Mouse (Mus musculus): ENCODE measurements around the gene Grik3. TPM values are rescaled to one million over a fixed set of nuclear protein-coding genes. Genes with fewer than 3 reads are reported as not detected.

Grik3 gene
- total RNA-seq, 2 experiments from 2014 or later, result 0.15 to 0.21 TPM

DNA sequence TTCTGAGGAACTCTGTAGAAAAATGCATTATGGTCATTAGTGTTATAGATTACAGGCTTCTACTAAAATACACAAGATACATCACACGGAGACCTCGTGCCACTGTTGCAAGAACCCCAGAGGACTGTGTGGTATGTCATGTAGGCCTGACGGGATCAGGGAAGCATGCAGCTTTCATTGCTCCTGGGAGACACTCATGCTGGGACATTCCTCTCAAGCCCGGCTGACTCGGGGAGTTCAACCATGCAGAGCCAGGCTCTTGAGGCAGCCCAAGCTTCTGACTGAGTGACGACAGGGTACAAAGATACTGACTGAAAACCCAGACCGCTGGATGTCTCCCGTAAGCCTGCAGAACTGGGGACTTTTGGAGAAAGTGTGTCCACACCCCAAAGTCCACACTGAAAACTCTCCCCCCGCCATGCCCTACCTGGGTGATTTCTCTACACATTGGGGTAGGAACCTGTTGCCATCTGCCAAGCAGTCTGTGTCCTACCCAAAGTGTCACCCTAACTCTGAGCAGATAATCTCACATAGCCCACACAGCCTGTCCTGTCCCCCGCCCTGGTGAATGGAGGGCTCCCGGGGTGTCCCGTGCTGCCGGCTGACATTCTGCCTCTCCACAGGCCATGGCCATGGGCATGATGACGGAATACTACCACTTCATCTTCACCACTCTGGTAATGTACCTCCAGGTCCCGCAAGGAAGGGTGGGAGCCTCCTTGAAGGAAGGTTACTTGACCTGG lies 150.6 kb downstream of the Grik3 start:
- DNase-seq, result no peak

DNA sequence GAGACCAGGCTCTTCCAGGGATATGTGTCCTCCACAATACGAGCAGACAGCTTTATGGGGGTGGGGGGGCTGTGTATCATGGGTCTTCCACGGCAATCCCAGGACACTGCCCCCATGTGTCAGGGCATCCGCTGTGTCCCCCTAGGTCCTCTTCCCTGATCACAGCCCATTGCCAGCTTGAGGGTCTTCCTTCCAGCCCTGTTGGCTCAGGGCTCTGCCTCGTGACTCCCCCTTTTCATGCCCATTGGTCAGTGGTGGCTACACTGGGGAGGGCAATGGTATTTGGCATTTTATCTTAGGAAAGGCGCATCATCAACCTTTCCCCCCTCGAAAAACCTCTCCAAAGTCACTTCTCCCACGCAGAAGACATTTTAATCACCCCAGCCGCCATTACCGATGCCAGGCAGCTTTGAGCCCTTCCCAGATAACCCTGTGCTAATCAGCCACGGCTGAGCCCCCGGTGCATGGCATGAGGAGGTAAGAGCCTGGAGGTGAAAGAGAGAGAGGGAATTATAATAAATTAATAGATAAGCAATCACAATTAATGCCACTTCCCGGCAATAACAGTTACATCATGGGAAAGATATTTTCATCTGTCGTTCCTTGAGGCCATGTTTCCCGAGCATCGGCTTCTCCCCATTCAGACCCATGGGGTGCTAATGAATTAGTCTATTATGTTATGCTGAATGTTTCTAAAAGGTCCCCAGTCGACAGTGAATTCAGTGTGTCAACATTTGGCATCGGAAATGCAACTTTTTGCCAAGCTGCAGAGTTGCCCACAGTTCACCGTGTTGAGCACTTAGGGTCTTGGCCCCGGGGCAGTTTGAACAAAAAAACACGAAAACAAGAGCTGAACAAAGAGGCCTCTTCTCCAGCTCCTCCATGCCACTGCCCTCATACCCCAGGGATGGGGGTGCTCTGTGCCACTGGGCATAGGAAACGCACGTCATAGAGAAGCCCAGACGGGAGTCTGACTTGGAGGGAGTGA lies 154.4 kb downstream of the Grik3 start:
- peak; percentile 18 for DNase-seq

DNA sequence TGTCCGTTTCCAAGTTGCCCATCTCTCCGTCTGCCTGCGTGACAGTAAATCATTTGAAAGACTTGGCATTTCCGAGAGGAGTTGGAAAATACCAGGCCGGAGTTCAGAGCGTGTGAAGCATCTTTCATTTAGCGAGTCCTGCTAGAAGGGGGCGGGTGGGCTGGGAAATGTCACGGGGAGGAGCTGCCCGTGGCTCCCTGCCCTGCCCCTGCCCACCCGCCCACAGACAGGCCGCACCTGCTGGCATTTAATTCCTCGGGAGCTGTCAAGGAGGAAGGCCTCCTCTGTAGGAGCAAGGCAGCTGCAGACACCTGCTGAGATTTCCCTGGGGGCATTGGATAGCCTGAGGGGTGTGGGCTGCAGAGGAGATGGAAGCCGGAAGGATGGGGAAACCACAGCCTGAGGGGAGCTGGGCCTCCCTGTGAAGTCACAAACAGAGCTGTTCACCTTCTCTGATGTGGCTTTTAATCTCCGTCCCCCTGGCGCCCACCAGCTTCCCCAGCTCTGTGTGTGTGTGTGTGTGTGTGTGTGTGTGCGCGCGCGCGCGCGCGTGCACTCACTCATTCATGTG lies 161.3 kb downstream of the Grik3 start:
- DNase-seq, result no peak

DNA sequence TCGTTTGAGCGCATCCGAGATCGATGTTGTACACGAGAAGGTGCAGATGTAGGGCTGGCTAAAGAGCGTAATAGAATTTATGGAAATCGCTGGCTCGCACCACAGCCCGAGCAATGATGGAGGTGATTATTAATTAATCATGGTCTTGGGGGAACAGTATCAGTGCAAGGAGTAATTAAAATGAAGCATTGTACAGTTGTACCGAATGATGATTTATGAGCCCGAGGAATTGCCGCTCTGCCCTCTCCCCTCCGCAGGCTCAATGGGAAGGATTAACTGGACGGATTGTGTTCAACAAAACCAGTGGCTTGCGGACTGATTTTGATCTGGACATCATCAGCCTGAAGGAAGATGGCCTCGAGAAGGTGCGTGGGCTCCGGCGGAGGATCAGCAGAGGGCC lies 165.5 kb downstream of the Grik3 start:
- DNase-seq, result no peak

DNA sequence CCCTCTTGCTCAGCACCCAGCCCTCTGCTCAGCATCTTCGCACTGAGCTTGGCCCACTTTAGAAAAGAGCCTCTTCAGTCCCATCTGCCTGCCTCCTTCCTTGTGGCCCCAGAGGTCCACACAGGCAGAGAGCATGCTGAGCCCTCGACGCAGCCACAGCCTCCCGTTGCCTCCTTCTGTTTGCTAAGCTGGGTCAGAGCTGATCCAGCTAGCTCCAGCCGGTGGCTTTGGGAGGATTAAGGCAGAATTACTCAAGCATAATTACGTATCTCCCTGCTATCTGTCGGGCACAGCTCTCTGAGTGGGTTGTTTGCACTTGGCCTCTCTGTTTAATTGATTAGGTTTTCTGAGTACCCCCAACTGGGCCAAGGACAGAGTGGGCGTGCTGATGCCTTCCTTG lies 167.9 kb downstream of the Grik3 start:
- no peak for DNase-seq

DNA sequence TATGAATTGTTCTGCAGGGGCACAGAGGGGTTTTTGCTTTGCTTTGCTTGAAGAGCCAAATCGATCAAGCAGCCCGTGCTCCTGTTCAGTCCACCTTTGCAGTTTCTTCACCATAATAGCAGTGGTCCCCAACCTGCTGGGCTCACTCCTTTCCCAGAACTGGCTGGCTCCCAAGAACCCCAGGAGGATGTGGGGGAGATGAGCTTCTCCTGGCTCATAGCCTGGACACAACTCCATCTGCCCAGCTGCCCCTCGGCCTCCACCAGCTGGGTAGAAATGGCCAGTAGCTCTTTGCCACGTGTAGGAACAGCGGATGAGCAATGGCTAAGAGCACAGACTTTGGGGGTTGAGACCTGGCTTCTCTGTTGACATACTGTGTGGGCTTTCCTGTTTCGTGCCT lies 171.5 kb downstream of the Grik3 start:
- DNase-seq, result no peak

DNA sequence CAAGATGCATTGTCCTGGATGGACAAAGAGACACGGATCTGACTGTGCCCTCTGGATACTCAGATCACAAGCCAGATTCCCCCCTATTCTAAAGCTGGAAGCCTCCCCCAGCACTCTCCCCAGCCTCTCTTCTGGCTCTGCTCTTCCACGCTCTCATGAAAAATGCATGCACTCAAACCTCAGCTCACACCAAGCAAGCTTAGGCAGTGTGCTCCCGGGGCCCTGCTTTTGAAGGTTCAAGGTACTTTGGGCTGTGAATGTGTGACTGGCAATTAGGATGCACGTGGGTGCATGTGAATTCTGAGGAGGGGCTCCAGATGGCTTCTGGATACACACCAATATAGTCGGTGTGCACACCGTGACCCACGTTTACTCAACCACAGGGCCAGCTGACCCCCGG lies 172.8 kb downstream of the Grik3 start:
- no peak for DNase-seq

DNA sequence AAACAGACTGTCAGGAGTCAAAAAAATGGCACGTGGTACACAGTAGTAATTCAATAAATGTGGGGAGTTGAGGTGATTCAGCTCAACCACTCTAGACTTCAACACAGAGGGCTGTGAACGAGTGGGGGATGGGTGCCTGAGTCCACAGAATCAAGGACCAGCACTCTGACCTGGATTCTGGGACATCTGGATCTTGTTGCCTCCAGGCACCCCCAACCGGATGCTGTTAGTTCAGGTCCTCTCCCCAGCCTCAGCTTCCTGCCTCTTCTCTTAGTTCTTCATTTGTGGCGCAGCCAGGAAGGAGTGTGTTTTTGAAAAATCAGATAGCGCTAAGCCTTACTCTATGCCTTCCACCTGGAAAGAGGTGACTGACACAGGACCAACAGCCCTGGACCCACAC lies 175.5 kb downstream of the Grik3 start:
- DNase-seq, result no peak

DNA sequence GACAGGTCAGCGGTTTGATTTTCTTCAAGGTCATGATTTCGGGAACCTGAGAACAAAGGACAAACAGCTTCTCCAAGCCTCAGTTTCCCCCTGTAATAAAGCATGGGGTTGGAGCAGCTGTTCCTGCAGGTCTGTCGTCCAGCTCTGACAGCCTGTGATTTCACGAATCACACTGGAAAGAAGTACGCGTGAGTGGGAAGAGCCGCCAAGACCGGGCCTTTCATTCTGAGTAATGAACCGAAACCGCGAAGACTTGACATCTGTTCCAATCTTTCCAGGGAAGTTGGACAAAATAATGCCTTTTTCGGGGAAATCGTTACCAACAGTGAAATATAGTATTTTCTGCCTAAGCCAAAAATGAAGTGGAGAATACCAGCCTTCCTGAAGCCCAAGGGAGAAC lies 191.5 kb downstream of the Grik3 start:
- no peak for DNase-seq

DNA sequence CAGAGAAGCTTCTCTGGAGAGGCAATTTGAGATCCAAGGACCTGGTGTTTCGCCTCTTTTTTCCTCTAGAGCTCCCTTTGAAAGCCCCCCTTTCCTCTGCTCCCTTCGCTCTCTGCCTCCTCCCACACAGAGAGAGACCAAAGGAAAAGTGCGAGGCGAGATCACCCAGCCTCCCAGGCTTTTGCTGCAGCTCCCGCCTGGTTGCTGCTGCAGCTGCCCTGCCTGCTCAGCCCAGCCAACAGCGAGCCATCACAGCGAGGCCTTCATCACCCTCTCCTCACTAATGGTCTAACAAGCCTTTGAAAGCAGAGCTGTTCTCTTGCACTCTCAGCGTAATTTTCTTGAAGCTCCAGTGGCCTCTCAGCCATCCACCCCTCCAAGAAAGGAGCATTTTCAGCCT lies 196.6 kb downstream of the Grik3 start:
- no peak for DNase-seq

DNA sequence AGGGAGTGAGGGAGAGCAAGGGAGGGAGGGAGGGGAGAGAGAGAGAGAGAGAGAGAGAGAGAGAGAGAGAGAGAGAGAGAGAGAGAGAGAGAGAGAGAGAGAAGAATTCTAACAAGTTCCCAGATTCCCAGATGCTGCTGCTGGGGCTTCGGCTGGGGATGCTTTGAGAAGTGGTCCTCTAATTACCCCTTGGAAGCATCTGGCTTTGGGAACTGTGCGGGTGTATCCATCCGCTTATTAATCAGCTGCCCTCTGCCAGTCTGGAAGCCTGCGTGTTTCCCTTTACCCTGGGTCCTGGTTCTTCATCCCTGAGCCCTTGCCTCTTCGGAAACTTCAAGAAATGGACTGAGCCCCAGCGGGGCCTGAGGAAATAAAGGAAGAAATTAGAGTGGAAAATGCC lies 204.9 kb downstream of the Grik3 start:
- DNase-seq, result no peak

DNA sequence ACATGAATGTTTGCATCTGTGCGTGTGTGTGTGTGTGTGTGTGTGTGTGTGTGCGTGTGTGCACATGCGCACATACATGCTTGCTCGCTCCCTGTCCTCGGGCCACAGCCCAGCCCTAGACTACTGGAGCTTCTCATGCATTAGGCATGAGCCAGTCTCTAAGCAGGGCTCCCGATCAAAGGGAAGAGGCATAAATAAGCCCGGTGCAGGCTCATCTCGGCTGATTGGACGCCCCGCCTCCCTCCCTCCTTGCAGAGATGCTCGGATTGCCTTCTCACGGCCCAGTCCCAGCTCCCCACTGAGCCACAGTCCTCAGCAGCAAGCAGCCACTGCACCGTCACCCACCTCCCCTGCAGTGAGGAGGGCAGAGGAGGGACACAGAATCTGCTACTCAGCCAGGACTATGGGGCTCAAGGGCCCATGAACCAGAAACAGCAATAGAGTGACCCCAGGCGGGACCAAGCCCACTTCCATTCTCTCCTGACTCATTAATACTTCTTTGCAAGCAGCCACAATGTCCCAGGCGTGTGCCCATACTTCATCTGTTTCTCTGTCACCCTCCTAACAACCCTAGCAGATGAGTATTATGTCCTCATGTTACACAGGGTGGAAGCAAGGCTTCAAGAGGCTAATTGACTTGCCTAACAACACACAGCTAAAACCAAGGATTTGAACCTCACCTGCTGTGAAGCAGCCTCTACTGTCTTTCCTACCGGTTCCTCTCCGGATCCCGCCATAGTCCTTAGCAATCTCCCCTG lies 205.9 kb downstream of the Grik3 start:
- DNase-seq, result no peak

DNA sequence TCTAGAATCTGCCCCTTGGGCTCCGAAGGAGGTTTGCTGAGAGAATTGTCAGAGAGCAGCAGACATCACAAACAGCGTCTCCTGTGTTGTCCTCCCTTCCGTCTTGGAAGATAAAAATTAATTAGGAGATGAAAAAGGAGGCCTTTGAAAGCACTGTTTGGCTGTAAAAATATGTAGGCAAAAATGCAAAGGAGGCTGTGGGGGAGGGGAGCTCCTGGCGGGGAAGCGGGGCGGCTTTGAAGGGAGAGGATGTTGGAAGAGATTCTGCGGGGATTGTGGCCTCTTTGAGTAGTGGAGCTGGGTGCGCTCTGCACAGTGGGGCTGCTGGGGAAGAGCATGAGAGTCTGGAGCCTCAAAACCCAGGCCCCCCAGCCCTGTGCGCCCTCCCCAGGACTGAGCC lies 207.1 kb downstream of the Grik3 start:
- no peak for DNase-seq

DNA sequence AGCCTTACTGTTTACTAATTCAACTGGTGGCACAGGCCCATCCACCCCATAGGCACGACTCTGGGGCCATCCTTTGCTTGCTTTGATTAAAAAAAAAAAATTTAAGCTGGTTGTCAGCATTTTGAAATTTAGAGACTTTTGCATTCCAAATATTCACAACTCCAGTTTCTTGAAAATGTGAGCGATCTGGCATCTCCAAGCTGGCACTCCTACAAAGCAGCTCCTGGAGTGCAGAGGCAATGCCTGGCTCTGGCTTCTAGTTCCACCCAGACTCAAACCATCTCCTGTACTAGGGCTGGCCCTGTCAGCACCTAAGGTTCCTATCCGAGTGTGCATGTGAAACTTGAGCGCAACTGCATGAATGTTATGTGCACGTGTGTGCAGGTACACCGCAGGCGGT lies 208.6 kb downstream of the Grik3 start:
- DNase-seq, result no peak

DNA sequence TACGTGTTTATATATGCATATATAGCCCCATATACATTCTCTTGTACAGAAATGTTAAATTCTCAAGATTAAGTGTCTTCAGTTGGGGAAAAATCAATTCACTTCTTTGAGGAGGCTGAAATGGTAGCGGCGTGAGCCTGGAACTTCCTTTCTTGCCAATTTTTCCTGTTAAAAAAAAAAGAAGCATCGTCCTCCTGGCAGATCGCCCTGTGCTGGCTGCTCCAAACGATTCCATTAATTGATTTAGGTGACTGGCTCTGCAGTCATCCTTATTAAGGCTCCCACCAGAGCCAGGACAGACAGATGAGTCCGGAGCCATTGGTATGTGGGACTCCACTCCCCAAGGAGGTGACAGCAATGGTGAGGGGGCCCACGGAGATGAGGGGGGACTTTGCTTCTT lies 209.8 kb downstream of the Grik3 start:
- peak; percentile 24 for DNase-seq

DNA sequence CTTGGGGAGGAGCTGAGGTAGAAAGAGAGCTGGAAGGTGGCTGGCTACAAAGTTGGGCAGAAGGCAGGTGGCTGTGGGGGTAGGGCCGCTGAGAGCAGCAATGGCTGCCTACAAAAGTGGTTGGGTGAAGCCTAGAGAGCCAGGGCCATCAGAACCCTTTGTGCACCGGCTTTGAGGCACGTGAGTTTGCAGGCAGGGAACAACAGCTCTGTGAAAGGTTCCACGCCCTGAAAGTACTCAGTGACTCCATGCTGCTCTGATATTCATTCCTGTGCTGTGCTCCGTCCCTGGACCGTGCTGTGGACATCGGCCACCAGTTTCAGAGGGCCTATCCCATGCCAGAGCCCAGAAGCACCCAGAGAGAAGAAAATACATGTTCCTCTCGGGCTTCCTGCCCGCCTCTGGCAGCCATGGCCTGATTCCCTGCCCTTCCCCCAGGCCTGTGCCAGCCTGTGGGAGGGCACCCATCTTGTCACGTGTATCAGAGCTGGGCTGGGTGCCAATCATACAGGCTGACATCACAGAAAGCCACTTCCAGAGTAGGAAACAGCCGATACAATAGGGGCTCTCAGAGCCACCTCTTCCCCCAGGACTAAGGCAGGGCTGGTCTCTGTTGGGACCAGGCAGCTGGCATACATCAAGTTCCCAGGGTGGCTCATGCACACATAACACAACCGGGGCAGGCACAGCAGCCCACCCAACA lies 212.3 kb downstream of the Grik3 start:
- peak; percentile 82 for DNase-seq

DNA sequence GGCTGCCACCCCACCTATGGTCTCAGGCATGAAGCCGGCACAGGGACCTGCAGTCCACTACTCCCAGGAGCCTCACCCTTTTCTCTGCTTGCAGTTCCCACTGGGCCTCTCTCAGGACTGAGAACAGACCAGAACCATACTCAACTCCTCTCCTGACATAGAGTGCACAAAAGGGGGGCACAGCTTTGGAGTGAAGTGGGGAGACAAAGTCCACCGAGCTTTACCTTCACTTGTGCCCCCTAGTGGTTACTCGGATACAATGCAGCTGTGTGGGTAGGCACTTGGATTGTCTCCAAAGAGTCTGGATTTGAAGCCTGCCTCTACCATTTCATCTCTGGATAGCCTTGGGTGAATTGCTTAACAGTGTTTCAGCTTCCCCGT lies 212.8 kb downstream of the Grik3 start:
- peak; percentile 30 for DNase-seq

DNA sequence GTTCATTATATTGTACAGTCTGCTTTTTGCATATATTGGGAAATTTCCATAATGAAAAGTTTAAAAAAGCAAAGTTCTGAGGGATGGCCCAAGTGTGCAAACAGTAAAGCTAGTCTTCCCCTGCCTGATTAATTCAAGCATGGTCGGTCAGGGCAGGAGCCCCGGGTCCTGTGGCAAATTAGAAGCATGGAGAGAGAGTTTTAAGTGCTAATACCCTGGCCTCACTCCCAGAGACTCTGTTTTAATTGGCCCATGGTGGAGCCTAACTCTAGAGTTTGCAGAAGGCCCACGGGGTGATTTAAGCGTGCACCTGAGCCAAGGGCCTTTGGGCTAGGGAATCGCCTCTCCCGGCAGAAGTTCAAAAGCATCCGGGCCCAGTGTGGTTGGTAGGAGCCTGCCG lies 215.2 kb downstream of the Grik3 start:
- DNase-seq, result no peak

DNA sequence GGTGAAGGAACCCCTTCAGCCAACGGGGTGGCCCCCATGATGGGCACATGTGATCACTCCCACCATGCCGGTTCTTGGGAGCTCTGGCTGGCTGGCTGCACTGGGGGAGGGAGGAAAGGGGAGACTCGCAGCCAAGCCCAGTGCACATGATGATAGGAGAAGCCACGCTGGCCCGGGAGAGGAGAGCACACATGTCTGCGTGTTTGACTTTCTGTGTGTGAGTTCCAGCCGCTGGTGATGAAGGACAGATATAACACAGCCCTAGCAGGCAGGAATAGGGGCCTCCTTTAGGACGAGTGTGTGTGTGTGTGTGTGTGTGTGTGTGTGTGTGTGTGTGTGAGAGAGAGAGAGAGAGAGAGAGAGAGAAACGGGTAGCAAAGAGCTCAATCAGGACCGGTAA lies 219.2 kb downstream of the Grik3 start:
- no peak for DNase-seq

DNA sequence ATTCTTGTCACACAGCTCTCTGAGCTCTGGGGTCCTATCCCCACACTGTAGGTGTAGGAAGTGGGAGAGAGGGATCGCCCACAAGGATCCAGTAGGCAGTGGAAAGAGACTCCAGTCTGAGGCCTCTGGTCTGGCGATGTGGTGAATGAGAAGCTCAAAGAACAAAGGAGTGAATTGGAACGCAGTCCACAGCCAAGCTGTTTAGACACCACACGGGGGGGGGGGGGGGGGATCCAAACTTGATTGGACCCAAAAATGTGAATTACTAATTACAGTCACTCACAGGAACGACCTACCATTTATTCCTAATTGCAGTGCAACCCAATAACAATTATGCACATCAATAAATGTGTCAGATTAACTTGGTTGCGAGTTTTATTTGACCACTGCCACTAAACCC lies 227.4 kb downstream of the Grik3 start:
- no peak for DNase-seq

DNA sequence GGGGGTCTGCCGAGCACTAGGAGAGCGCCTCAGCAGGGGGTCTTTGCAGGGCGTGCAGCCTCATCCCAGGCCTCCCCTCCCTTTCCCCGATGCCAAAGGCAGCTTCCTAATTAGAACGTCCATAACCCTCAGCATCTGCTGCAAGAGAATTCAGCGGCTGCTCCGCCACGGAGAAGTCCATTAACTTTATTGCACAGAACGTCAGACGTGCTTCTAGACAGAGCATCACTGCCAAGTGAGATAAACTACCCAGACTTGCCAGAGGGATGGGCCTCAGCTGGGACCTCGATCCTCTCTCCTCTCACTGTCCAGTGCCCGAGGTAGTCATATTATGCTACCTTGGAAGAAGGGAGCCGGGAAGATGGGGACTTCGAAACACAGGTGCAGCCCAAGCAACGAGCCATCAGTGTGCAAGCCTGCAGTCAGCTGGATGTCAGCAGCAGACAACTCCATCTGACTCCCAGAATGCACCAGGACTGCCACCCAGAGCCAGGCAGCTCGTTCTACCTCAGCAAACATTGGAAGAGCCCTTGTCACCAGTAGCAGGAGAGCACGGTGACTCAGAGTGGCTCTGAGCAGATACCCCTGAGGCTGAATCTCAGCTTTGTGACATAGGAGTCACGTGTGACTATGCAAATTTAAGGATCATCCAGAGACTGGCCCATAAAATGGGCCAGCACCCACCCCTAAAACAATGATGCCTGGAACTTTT lies 228.1 kb downstream of the Grik3 start:
- DNase-seq, result no peak

Data from adrenal gland, postnatal 10 days (tissue).